Mouse (Mus musculus) bone marrow macrophage, adult 2 months (primary cell): Measurements from ENCODE around the gene Tmem203. TPM values are rescaled to one million over a fixed set of nuclear protein-coding genes. Genes with fewer than 3 reads are reported as not detected.

Experiments used
- H3K27ac ChIP-seq: 2 replicates; pipeline ENCODE4 v1.5.1; 2012; ENCODE audit warnings: low read depth, low read length; ENCODE audit not compliant: insufficient read depth
- H3K4me1 ChIP-seq: 2 replicates; pipeline ENCODE4 v1.6.1; 2012; ENCODE audit warnings: low read length; ENCODE audit not compliant: control insufficient read depth, insufficient read depth
- H3K4me3 ChIP-seq: 2 replicates; pipeline ENCODE4 v1.5.1; 2012; ENCODE audit warnings: mild to moderate bottlenecking, low read length, moderate library complexity; ENCODE audit not compliant: insufficient read depth
- CTCF ChIP-seq: IDR thresholded peaks from 2 replicates; pipeline ENCODE4 v1.5.1; 2012; ENCODE audit warnings: low read depth, mild to moderate bottlenecking, low read length, moderate library complexity
- POLR2A ChIP-seq: IDR thresholded peaks from 2 replicates; pipeline ENCODE4 v1.6.1; 2012; ENCODE audit warnings: mild to moderate bottlenecking, low read depth, low read length, borderline replicate concordance
- polyA plus RNA-seq: library from polyadenylated mRNA; stranded (reverse); fragments of >200 nt; gene quantifications from 2 replicates; pipeline ENCODE4 v1.2.4, GENCODE M21; 2012; ENCODE audit not compliant: missing spikeins, insufficient read depth, insufficient read length

Tmem203 gene
- polyA plus RNA-seq, 1 experiment: 18.1 TPM

GRCm38 (mm10) chr2:25224492-25224765 lies 30.8 kb upstream of the Tmem203 start, which contains the start of gene Tubb4b:
Tubb4b (minus strand) TSS chr2:25224702.
- Histone ChIP-seq H3K4me3 (peak within 1 kb of the TSS; percentile 82), H3K27ac (peak within 1 kb of the TSS; percentile 93), H3K4me1 (peaks cover 13% of the 10 kb centered on the region)
- TF ChIP-seq CTCF (no peak), POLR2A (peak; percentile 94; the same call in 1 of the 2 replicates)

GRCm38 (mm10) chr2:25224766-25225752 lies 30.2 kb upstream of the Tmem203 start:
- Histone ChIP-seq H3K4me1 (peaks cover 13% of the 10 kb centered on the region), H3K27ac (peak overlapping the region; percentile 93), H3K4me3 (peak overlapping the region; percentile 75)
- no peak for TF ChIP-seq POLR2A
- TF ChIP-seq CTCF: no peak

- H3K27ac ChIP-seq: peak overlapping the region; percentile 69
- peaks cover 13% of the 10 kb centered on the region for H3K4me1 ChIP-seq
- TF ChIP-seq CTCF (no peak), POLR2A (no peak)
- H3K4me3 ChIP-seq: peak overlapping the region; percentile 57
Observed at GRCm38 (mm10) chr2:25225811-25226379, 29.3 kb upstream of the Tmem203 start.

- TF ChIP-seq CTCF: no peak
- TF ChIP-seq POLR2A: no peak
- no peak overlapping the region for H3K27ac ChIP-seq
- peaks cover 13% of the 10 kb centered on the region for H3K4me1 ChIP-seq
- no peak overlapping the region for H3K4me3 ChIP-seq
Observed at GRCm38 (mm10) chr2:25226864-25227263, 28.4 kb upstream of the Tmem203 start.

GRCm38 (mm10) chr2:25227406-25227805 lies 27.8 kb upstream of the Tmem203 start:
- TF ChIP-seq POLR2A (no peak), CTCF (no peak)
- no peak overlapping the region for H3K27ac ChIP-seq
- no peak overlapping the region for H3K4me3 ChIP-seq
- H3K4me1 ChIP-seq: peaks cover 13% of the 10 kb centered on the region

GRCm38 (mm10) chr2:25228431-25228889 lies 26.8 kb upstream of the Tmem203 start:
- Histone ChIP-seq H3K27ac (peak overlapping the region; percentile 49), H3K4me1 (peaks cover 9% of the 10 kb centered on the region), H3K4me3 (peak overlapping the region; percentile 45)
- peak; percentile 83 for TF ChIP-seq CTCF
- TF ChIP-seq POLR2A: no peak

- no peak overlapping the region for H3K4me3 ChIP-seq
- no peak overlapping the region for H3K27ac ChIP-seq
- TF ChIP-seq POLR2A (no peak), CTCF (no peak)
- peaks cover 9% of the 10 kb centered on the region for H3K4me1 ChIP-seq
Observed at GRCm38 (mm10) chr2:25228995-25229530, 26.2 kb upstream of the Tmem203 start.

GRCm38 (mm10) chr2:25229582-25229981 lies 25.7 kb upstream of the Tmem203 start:
- peaks cover 9% of the 10 kb centered on the region for H3K4me1 ChIP-seq
- no peak overlapping the region for H3K4me3 ChIP-seq
- no peak overlapping the region for H3K27ac ChIP-seq
- TF ChIP-seq POLR2A (no peak), CTCF (no peak)

GRCm38 (mm10) chr2:25230581-25230980 lies 24.7 kb upstream of the Tmem203 start:
- Histone ChIP-seq H3K27ac (no peak overlapping the region), H3K4me3 (no peak overlapping the region), H3K4me1 (peaks cover 7% of the 10 kb centered on the region)
- no peak for TF ChIP-seq POLR2A
- no peak for TF ChIP-seq CTCF
